Comparison of ENCODE assay signal across 14 mouse cellular contexts in genomic region chr3:145412137-145412536, GRCm38 (mm10).
A peak's percentile ranks its signal among the peaks of the same experiment; 100 is the strongest.
DNase-seq lines count a peak whose midpoint lies in the region; ATAC-seq and TF ChIP-seq lines count a peak whose summit lies in the region.
"Had no signal": no experiment of that assay in that cellular context is flagged by ENCODE, and none has a peak within 500 bp of the region (broad histone marks: within the 10 kb centered on the region; RNA-seq: fewer than 3 reads in every experiment).

No protein-coding gene starts in this region.

- TF ChIP-seq EP300 in liver, embryonic 14.5 days (IDR thresholded peaks at IDR 0.05; ENCODE audit: low read depth): no peak

- no peak overlapping the region for H3K4me2 ChIP-seq in liver, embryonic 14.5 days (ENCODE audit: low read depth)
- H3K4me2 ChIP-seq in liver, embryonic 11.5 days: no peak overlapping the region
- H3K4me2 ChIP-seq: heart, embryonic 15.5 days; midbrain, embryonic 11.5 days had no signal

- peak; percentile 39 for TF ChIP-seq CTCF in liver, embryonic 14.5 days (IDR thresholded peaks at IDR 0.05; ENCODE audit: low read depth)

- no peaks in the 10 kb centered on the region for H3K36me3 ChIP-seq in liver, embryonic 14.5 days (replicated peaks; ENCODE audit: control insufficient read depth, insufficient read depth, low read depth)
- H3K36me3 ChIP-seq in liver, embryonic 11.5 days (ENCODE audit: control insufficient read depth, insufficient read depth, low read length): no peaks in the 10 kb centered on the region
- H3K36me3 ChIP-seq: forebrain, embryonic 10.5 days; heart, embryonic 15.5 days had no signal

- H3K27ac ChIP-seq in liver, embryonic 14.5 days: no peak overlapping the region
- H3K27ac ChIP-seq in liver, embryonic 11.5 days (ENCODE audit: low read depth, low read length): no peak overlapping the region
- H3K27ac ChIP-seq: forebrain, embryonic 10.5 days; heart, embryonic 15.5 days had no signal

- WGBS in liver, embryonic 14.5 days (ENCODE audit: insufficient replicate concordance): 25% methylated on average over 4 of the region's 4 CpGs
- 31% methylated on average over 4 of the region's 4 CpGs for WGBS in liver, embryonic 11.5 days

- no peaks in the 10 kb centered on the region for H3K9me3 ChIP-seq in liver, embryonic 14.5 days (ENCODE audit: control insufficient read depth, low read length)
- H3K9me3 ChIP-seq in liver, embryonic 11.5 days (ENCODE audit: control insufficient read depth, low read length): no peaks in the 10 kb centered on the region
- H3K9me3 ChIP-seq: heart, embryonic 15.5 days had no signal

- no peaks in the 10 kb centered on the region for H3K4me1 ChIP-seq in liver, embryonic 14.5 days (replicated peaks; ENCODE audit: control insufficient read depth in 2 of 2, insufficient read depth in 2 of 2, low read length in 1 of 2)
- H3K4me1 ChIP-seq in liver, embryonic 11.5 days (replicated peaks; ENCODE audit: control insufficient read depth, insufficient read depth, low read length): no peaks in the 10 kb centered on the region
- H3K4me1 ChIP-seq: forebrain, embryonic 10.5 days; heart, embryonic 15.5 days had no signal

- peak; percentile 45 for DNase-seq in embryo, embryonic 10.5 days (ENCODE audit: low spot score)
- DNase-seq in embryo, embryonic 11 days: no peak
- peak in 1 of 3 experiments; percentile 4 for DNase-seq in liver, embryonic 14.5 days (ENCODE audit: low read depth in 3 of 3, low spot score in 3 of 3)
- no peak for DNase-seq in liver, embryonic 11.5 days (ENCODE audit: low spot score)
- DNase-seq in R1 (ENCODE audit: low read depth, low spot score): peak; percentile 72
- no peak for DNase-seq in thymus, postnatal 0 days (ENCODE audit: low spot score)
- DNase-seq: lung, adult 2 months; thymus, adult 2 months had no signal

- H3K27me3 ChIP-seq in liver, embryonic 14.5 days (ENCODE audit: control insufficient read depth, insufficient read depth, low read length): no peaks in the 10 kb centered on the region
- H3K27me3 ChIP-seq in liver, embryonic 11.5 days (replicated peaks; ENCODE audit: control insufficient read depth, insufficient read depth, low read length): no peaks in the 10 kb centered on the region
- H3K27me3 ChIP-seq: heart, embryonic 15.5 days had no signal

- H3K9ac ChIP-seq in liver, embryonic 14.5 days (replicated peaks): no peak overlapping the region
- no peak overlapping the region for H3K9ac ChIP-seq in liver, embryonic 11.5 days (ENCODE audit: low read depth, low read length)
- H3K9ac ChIP-seq: heart, embryonic 15.5 days had no signal

- ATAC-seq in liver, embryonic 14.5 days (ENCODE audit: insufficient read depth): no peak
- ATAC-seq in liver, embryonic 11.5 days (replicated peaks; ENCODE audit: low FRiP score): no peak
- peak; percentile 88 for ATAC-seq in megakaryocyte-erythroid progenitor cell, adult 5-6 weeks (replicated peaks; ENCODE audit: low FRiP score, low TSS enrichment, poor library complexity, severe bottlenecking)
- ATAC-seq in erythroblast, adult 5-6 weeks (replicated peaks; ENCODE audit: low FRiP score, poor library complexity, severe bottlenecking): no peak
- ATAC-seq: inflammation-experienced regulatory T-cells, adult 6 months had no signal

- no peak overlapping the region for H3K4me3 ChIP-seq in liver, embryonic 14.5 days (ENCODE audit: insufficient read depth in 1 of 2, low read depth in 2 of 2, low read length in 2 of 2)
- no peak overlapping the region for H3K4me3 ChIP-seq in liver, embryonic 11.5 days (ENCODE audit: low read depth, low read length)
- H3K4me3 ChIP-seq: forebrain, embryonic 10.5 days; heart, embryonic 15.5 days had no signal

Comparison
In these comparisons a context has a peak if more than half of its experiments do, and no peak if none do; other contexts are left out.
1. DNase-seq: peak in embryo, embryonic 10.5 days (single experiment) and R1 (single experiment); none in embryo, embryonic 11 days (single experiment), liver, embryonic 11.5 days (single experiment) and thymus, postnatal 0 days (single experiment).